Mouse (Mus musculus) skeletal muscle tissue, postnatal 0 days (tissue): ENCODE measurements around the gene Atf5. TPM values are rescaled to one million over a fixed set of nuclear protein-coding genes. Genes with fewer than 3 reads are reported as not detected.
A peak's percentile ranks its signal among the peaks of the same experiment; 100 is the strongest.

ENCODE experiments used
- microRNA counts: library from miRNA; unstranded; fragments of <30 nt; microRNA quantifications from one replicate; lab custom pipeline; 2015
- microRNA-seq, 2 experiments: library from miRNA; unstranded; fragments of <30 nt; microRNA quantifications; one replicate each; pipeline ENCODE4; 2016
- polyA plus RNA-seq: library from polyadenylated mRNA; unstranded; fragments of >200 nt; fragmentation: Nextera tagmentation; extraction: Ambion mirVana; gene quantifications from 2 replicates; pipeline ENCODE4 v1.2.1, GENCODE M21; 2015

Atf5 gene
- polyA plus RNA-seq = 5.4 and 7.6 TPM in 2 replicates

DNA sequence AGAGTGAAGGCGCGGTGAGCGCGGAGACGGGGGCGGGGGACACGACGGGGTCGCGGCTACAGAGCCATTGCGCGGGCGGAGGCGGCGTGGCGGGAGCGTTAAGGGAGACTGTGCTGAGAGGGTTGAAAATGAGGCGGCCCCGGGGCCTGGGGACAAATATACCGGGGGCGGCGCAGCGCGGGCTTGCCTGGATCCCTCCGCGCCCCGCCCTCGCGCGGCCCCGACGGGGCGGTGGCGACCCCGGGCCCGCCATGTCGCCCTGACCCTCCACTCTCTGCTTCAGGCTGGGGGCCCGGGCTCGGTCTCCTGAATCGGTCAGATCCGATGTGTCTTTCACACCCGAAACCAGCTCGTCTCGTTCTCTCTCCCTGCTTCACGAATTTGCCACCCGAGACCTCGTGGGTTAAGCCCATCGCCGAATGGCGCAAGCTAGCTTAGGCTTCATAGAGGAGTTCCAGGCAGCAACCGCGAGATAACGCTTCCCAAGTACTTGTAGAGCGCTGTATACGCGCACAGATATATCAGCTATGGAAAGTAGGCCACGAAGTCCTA lies at the start of gene Atf5:
Gene Atf5, minus strand, starts transcription at position 189 of the 552 bp plus-strand sequence.

DNA sequence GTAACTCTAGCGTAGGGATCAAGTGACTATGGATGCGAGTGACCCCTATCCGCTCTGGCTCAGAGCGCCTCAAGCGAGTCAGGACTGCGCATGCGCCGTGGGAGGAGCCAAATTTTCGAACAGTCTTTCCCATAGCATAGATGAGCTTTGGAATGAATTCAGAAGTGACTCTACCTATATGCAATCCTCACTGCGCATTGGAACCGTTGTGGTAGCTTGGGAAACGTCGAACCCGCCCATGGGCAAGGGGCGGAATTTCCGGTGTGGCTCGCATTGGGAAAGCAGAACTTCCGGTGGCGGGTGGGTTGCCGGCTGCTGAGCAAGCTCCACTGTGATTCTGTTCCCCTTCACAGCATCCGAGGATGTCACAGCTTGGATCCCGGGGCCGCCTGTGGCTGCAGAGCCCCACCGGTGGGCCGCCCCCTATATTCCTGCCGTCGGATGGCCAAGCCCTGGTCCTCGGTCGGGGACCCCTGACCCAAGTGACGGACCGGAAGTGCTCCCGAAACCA lies 40.6 kb upstream of the Atf5 start, which contains the start of gene Pnkp:
Gene Pnkp, plus strand, starts transcription at position 98 of the 511 bp plus-strand sequence.

DNA sequence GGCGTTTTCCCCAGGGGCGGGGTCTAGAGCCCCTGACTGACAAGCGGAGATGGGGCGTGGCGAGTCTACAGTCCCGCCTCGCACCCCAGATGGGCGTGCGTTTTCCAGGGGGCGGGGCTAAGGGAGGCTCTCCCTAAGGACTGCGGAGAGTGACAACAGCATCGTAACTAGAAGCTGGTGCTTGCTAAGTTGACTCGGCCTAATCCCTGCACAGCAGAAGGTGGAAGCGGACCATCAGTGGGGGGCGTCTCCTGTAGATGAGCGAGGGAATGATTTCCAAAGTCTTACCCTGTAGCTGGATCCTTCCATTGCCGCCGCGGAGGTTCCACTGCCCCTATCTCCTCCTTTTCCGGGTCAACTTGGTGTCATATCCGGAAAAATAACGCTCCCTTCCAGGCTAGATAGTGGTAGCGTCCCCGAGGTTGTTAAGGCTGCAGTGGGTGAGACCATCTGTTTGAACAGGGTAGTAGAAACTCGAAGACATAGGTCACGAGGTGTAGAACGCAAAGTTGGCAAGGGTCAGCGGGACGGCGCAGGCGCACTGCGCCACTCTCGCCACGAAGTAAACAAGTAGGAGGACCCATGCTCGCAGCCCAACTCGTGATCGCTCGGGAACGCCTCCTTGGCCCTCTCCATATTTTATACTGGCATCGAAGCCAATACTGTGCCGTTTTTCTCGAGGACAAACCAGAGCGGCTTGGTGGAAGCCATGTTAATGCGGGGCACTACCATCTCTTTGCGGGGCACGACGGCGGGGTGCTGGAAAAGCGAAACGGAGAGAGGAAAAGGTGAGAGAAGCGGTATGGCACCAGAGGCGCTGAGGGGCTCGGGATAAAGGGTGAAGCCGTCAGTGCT lies 32.3 kb upstream of the Atf5 start, which contains the start of the genes Akt1s1 and Tbc1d17:
Gene Akt1s1, plus strand, starts transcription at position 431 of the 855 bp plus-strand sequence.
Gene Tbc1d17, minus strand, starts transcription at position 519 of the 855 bp plus-strand sequence.

DNA sequence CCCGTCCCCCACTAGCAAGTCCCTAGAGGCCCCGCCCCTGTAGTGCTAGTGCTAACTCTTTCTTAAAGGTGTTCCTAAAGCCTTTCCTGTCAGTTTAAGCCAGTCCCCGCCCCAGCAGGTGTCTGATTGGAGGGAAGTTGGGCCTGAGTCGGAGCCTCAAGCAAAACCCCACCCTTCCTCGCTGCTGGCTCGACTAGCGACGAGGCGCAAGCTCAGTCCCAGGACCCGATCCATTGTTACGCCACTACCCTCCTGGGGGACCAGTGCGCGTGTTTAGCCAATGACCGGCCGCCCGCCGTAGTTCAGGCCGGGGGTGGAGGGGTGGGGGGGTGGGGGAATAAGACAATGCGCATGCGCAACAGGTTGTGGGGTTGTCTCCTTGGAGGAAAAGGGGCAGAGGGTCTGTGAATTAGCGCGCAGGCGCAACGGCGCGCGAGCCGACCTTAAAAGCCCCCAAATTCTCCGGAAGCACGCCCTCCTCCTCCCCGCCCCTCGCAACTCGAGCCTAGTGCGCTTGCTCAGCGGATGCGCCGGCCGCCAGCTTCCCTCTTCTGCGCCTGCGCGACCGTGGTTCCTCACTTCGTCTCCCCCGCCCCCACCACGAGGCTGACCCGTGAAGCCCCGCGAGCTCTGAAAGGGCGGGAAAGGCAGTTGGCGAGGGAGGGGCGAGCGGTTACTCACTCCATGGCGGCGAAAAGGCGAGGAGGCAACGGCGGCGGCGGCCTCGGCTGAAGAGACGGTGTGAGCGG lies 563 bp downstream of the Atf5 start, which contains the start of the genes Nup62 and Il4i1:
Gene Nup62, plus strand, starts transcription at position 368 of the 749 bp plus-strand sequence.
Gene Il4i1, plus strand, starts transcription at position 667 of the 749 bp plus-strand sequence.

MicroRNA genes within 50 kb of the gene (microRNA counts, 519-probe panel; counts per million panel counts)
- microRNA mmu-miR-707 (lab: Ali Mortazavi, UCI) = 296 counts per million, percentile 58 among the panel's probes with 10 or more counts

Small RNAs within 50 kb of the gene (microRNA-seq; reads per million reads assigned to microRNA genes)
- 0 reads per million in 2 experiments for gene Mir707

Other genes with a start within 250 kb of the Atf5 start
- gene Napsa, start 244.3 kb downstream of the Atf5 start, polyA plus RNA-seq = 0.81 and 1.3 TPM in 2 replicates
- 0.06 and 0.17 TPM in 2 replicates for gene Kcnc3, start 226.0 kb downstream of the Atf5 start, polyA plus RNA-seq
- gene Myh14, start 145.8 kb downstream of the Atf5 start, polyA plus RNA-seq = 2.8 and 3.5 TPM in 2 replicates
- not detected in 2 replicates for gene Izumo2, start 107.9 kb downstream of the Atf5 start, polyA plus RNA-seq
- 19.5 and 19.6 TPM in 2 replicates for gene Vrk3, start 68.2 kb downstream of the Atf5 start, polyA plus RNA-seq
- 0.09 and 0.21 TPM in 2 replicates for gene Zfp473, start 65.6 kb downstream of the Atf5 start, polyA plus RNA-seq
- 35.6 and 36.2 TPM in 2 replicates for gene Nup62, start 570 bp downstream of the Atf5 start, polyA plus RNA-seq
- gene Il4i1, start 271 bp downstream of the Atf5 start, polyA plus RNA-seq = 1.1 and 1.4 TPM in 2 replicates
- 113 and 122 TPM in 2 replicates for gene Akt1s1, start 32.3 kb upstream of the Atf5 start, polyA plus RNA-seq
- gene Tbc1d17, start 32.4 kb upstream of the Atf5 start, polyA plus RNA-seq = 69.5 and 72.2 TPM in 2 replicates
- 20.1 and 24.8 TPM in 2 replicates for gene Pnkp, start 40.5 kb upstream of the Atf5 start, polyA plus RNA-seq
- 285 and 322 TPM in 2 replicates for gene Ptov1, start 53.1 kb upstream of the Atf5 start, polyA plus RNA-seq
- gene Med25, start 76.1 kb upstream of the Atf5 start, polyA plus RNA-seq = 58.9 and 61.2 TPM in 2 replicates
- 17.2 and 18.5 TPM in 2 replicates for gene Fuz, start 79.4 kb upstream of the Atf5 start, polyA plus RNA-seq
- 39.7 and 41.5 TPM in 2 replicates for gene Ap2a1, start 112.8 kb upstream of the Atf5 start, polyA plus RNA-seq
- gene Tsks, start 126.5 kb upstream of the Atf5 start, polyA plus RNA-seq = 0.10 and 0.15 TPM in 2 replicates
- 7.1 and 8.2 TPM in 2 replicates for gene Cpt1c, start 158.2 kb upstream of the Atf5 start, polyA plus RNA-seq
- 287 and 322 TPM in 2 replicates for gene Prmt1, start 169.9 kb upstream of the Atf5 start, polyA plus RNA-seq
- gene Irf3, start 181.0 kb upstream of the Atf5 start, polyA plus RNA-seq = 46.8 and 50.0 TPM in 2 replicates
- gene Bcl2l12, start 182.1 kb upstream of the Atf5 start, polyA plus RNA-seq = 24.3 and 26.6 TPM in 2 replicates
- gene Scaf1, start 199.7 kb upstream of the Atf5 start, polyA plus RNA-seq = 19.9 and 21.5 TPM in 2 replicates
- gene Rras, start 201.3 kb upstream of the Atf5 start, polyA plus RNA-seq = 165 and 172 TPM in 2 replicates
- gene Prr12, start 236.2 kb upstream of the Atf5 start, polyA plus RNA-seq = 5.4 and 6.6 TPM in 2 replicates
- gene Nosip, start 245.8 kb upstream of the Atf5 start, polyA plus RNA-seq = 44.0 and 45.1 TPM in 2 replicates
- gene Prrg2, start 246.0 kb upstream of the Atf5 start, polyA plus RNA-seq = 20.2 and 23.5 TPM in 2 replicates